Mouse (Mus musculus): Measurements from ENCODE around the gene Olfr117.
"Not testable (repeated sequence)": the region's sequence is repeated elsewhere in the genome, so short reads cannot be mapped to it uniquely, and the experiment has no call there.

The Olfr117 gene

GRCm38 (mm10) chr17:37663682-37664081 lies at the start of gene Olfr117:
TSS of gene Olfr117 (minus strand) at chr17:37663782.
- DNase-seq (ENCODE audit: low read depth, low spot score), result no peak

DNA sequence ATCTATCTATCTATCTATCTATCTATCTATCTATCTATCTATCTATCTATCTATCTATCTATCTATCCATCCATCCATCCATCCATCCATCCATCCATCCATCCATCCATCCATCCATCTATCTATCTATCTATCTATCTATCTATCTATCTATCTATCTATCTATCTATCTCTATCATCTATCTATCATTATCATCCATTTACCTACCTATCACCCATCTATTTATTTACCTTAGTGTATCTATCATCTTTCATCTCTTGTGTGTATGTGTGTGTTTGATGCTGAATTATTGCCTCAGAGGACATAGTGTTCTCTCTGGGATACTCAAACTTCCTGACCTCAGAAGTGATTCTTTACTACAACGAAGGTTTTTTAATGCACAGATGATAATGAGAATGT lies 32.7 kb upstream of the Olfr117 start, which contains the start of gene Olfr119:
Gene Olfr119, plus strand, starts transcription at position 301 of the 400 bp plus-strand sequence.
- not testable (repeated sequence) for DNase-seq (ENCODE audit: low read depth, low spot score)

DNA sequence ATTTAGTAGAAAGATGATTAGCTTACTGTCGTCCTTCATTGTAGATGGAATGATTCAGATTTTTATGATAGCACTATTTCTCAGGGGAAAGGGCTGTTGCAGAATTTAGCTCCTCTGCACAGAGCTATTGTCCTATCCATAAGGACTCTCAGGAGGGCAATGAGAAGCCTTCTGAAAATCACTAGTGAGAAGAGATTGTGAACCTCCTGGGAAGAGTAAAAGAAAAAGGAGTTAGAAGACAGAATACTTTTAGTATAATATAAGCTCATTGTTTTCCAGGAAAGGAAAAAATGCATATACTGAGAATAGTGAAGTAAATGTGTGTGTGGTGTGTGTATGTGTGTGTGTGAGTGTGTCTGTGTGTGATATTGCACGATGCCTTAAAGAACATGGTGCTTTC lies 3.1 kb upstream of the Olfr117 start, which contains the start of gene Olfr118:
Gene Olfr118, plus strand, starts transcription at position 301 of the 400 bp plus-strand sequence.
- DNase-seq (ENCODE audit: low read depth, low spot score), result no peak

- no peak for DNase-seq (ENCODE audit: low read depth, low spot score)
Measured at GRCm38 (mm10) chr17:37627009-37627408, 36.6 kb downstream of the Olfr117 start, which contains the start of the genes Olfr115 and Olfr116. TSS of gene Olfr115 (minus strand) at chr17:37627109. TSS of gene Olfr116 (minus strand) at chr17:37627199.

Data from CD4-positive, CD25-positive, alpha-beta regulatory T cell, adult 2 months (primary cell).